Mouse (Mus musculus) cerebellum, adult 8-10 months (tissue): ENCODE results near the gene Atp1a2.

Experiments used
- DNase-seq: peaks from one replicate; pipeline ENCODE4 v3.0.0; 2022

Gene Atp1a2

GRCm38 (mm10) chr1:172297611-172298537 is at the start of gene Atp1a2:
TSS of gene Atp1a2 (minus strand) at chr1:172298064.
- no peak for DNase-seq

DNA sequence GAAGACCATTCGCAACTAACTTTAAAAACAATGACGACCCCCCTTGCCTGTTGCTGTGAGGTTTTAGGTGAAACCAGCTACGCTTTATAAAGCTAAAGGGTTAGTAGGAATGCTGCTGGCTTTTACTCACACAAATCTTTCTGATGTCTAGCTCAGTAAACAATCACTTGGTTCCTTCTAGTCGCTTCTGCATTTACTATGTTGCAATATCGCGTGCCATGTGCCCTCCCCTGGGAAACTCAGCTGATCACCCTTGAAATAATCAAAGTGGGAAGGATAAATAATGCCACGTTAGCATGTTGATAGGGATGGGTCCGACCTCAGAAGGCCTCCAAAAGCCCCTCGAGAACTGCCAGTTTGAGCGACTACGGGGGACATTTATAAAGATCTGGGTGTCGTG is 49.5 kb upstream of the Atp1a2 start:
- DNase-seq, result no peak

- DNase-seq, result no peak
Observed at GRCm38 (mm10) chr1:172346707-172347106, 48.8 kb upstream of the Atp1a2 start.

- no peak for DNase-seq
Observed at GRCm38 (mm10) chr1:172344820-172345219, 47.0 kb upstream of the Atp1a2 start.

DNA sequence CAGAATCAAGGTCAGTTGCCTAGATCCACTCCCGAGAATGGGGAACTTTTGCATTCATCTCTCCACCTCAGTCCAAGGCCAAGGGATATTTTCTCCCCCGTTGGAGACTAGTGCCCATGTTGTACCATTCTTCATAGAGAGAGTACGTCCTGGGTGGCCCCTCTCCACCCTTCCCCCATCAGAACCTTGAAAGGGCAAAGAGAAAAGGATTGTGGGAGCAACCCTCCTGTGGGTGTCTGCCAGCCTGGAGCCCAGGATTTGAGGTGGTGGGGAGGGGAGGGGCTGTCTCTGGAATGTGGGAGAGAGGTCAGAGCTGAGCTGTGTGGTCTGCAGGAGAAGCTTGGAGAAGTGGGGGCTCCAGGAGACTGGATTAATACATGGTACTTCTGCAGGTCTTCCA is 46.0 kb upstream of the Atp1a2 start:
- no peak for DNase-seq

GRCm38 (mm10) chr1:172342729-172343128 is 44.9 kb upstream of the Atp1a2 start:
- DNase-seq, result no peak

- DNase-seq, result no peak
Observed at GRCm38 (mm10) chr1:172341386-172341785, 43.5 kb upstream of the Atp1a2 start.

GRCm38 (mm10) chr1:172340729-172341321 is 43.0 kb upstream of the Atp1a2 start, which contains the start of gene Kcnj10:
TSS of gene Kcnj10 (plus strand) at chr1:172341210.
- peak; percentile 78 for DNase-seq

DNA sequence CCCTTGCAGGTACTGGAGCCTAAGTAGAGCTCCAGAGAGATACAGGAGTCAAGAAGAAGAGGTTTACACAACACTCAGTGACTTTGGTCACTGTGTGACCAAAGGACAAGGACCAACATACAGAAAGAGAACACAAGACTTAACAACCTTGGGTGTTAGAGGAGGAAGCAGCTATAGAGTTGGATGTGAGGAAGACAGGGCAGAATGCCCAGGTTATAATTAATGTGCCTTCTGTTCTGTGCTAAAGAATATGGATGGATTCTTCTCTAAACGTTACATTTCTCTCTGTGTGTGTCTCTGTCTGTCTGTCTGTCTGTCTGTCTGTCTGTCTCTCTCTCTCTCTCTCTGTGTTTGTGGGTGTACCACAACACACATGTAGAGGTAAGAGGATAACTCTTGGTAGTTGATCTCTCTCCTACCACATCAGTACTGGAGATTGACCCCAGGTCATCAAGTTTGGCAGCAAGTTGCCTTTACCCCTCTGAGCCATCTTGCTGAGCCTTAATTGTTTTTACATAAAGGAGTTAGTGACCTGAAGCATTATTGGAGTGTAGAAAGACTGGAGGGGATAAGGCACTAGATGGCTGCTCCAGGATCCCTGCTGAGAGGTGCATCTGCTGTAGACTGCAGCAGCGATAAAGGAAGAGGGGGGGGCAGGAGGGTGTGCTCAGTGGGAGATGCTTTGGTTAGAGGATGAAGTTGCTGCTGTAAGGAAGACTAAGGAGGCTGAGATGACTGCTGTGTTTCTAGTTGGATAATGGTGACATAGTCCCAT is 39.7 kb upstream of the Atp1a2 start:
- peak; percentile 70 for DNase-seq

- DNase-seq, result no peak
Observed at GRCm38 (mm10) chr1:172335804-172336203, 37.9 kb upstream of the Atp1a2 start.

DNA sequence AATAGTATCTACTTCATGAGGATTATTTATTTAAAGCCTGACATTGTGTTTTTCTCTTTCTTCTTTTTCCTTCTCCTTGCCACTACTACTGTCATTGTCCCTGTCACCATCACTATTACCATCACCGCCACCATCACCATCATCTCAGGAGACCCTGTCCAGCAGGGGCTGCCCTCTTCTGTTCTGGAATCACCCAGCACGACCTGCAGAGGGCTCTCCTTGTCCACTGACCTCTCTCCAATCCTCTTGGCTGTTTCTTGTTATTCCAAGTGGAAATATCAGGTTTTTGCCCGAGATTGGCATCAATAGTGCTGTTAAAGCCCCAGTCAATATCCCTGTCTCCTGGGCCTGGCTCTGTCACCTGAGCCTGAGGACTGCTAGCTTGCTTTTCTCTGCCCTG is 35.6 kb upstream of the Atp1a2 start:
- DNase-seq, result peak; percentile 19

DNA sequence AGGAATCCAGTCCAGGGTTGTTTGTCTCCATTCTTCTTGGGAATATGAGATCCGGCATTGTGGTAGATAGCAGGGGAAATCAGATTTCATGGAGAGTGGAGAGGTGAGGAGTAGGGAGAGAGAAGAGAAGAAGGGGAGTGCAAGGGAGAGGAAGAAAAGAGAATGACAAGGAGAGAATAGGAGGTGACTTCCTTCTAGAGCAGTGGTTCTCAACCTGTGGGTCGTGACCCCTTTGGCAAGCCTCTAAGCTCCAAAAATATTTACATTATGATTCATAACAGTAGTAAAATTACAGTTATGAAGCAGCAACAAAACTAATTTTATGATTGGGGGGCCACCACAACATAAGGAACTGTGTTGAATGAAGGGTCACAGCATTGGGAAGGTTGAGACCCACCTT is 35.1 kb upstream of the Atp1a2 start:
- no peak for DNase-seq

DNA sequence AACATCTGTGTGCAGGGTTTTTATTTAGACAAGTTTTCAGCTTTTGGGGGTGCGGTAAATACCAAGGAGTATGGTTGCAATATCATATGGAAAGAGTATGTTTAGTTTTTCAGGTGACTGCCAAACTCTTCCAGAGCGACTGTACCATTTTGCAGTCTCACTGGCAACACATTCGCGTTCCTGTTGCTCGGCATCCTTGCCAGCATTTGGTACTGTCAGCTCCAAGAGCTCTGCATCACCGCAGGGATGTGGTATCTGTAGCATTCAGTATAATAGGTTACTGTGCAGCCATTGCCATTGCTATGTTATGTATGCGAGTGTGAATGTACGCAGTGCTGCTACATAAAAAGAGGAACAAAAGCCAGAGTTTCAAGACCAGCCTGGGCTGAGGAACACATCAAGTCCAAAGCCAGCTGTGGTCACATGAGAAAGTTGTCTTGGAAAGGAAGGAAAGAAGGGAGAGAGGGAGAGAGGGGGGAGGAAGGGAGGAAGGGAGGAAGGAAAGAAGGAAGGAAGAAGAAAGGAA is 33.6 kb upstream of the Atp1a2 start:
- peak; percentile 23 for DNase-seq

GRCm38 (mm10) chr1:172329616-172330015 is 31.8 kb upstream of the Atp1a2 start:
- DNase-seq, result peak; percentile 55

DNA sequence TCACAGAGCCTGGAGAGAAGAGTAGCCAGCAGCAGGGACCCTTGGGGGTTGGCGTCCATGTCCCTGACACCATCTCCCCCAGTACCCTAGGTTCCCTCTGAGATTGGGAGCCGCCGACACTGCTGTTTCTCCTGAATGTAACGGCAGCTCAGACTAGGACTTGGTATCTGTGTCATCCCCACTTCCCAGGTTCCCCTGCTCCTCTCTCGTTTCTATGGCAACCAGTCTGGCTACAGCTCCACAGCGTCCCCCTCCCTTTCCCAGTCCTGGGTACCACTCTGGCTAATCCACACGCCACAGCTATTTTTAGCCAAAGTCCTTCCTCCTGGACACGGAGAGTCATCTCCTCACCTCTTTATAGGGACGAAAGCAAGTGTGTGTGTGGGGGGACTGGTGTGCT is 31.3 kb upstream of the Atp1a2 start, which contains the start of gene Kcnj9:
TSS of gene Kcnj9 (minus strand) at position 188 of the 400 bp plus-strand sequence.
- DNase-seq, result peak; percentile 85

GRCm38 (mm10) chr1:172328461-172328860 is 30.6 kb upstream of the Atp1a2 start:
- no peak for DNase-seq

DNA sequence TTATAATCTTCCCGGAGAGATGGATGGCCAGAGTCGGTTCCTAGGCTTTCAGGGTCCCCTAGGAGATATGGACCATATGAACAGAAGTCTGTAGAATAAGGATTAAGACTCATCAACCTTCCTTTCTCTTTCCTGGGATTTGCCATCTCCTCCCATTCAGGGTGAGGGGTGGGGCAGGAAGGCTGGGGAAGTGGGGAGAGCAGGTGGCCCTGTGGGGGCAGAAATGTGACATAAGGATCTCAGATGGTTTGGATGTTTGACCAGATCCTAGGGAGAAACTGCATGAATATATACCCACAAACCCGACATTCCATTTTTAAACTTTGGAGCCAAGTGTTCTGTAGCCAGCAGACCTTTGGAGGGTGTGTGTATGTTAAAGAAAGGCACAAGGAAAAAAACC is 30.2 kb upstream of the Atp1a2 start:
- DNase-seq, result no peak

DNA sequence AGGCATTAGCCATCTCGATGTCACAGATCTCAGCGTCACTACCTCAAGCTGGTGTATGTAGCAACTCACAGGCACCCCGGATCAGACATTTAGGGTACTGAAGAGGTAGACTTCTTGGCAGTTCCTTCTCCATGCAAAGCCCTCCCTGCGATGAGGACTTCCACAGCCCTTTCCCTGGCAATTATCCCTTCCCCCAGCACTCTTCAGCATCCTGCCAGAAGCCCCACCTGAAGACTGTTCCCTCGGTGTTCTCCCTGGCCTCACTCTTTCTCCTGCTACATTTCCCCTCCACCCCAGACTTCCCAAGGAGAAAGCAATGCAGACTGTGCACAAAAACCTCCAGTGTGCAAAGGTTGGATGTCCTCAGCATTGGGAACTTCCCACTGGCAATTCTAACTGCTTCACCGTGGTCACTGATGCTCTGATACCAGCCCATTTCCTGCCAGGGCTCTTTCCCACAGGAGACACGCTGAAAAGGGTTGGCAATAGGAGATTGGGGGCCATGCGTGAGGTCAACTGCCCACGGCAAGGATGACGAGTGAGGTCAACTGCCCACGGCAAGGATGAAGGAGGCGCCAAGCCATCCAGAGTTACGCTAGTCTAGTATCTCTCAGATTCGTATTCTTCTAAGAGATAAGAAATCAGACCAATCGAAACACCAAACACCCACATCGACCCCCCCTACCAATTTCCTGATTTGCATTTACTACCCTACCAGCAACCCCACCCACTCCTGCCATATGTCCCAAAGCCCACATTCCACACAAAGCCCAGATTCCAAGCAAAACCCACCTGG is 29.5 kb upstream of the Atp1a2 start:
- DNase-seq, result no peak

DNA sequence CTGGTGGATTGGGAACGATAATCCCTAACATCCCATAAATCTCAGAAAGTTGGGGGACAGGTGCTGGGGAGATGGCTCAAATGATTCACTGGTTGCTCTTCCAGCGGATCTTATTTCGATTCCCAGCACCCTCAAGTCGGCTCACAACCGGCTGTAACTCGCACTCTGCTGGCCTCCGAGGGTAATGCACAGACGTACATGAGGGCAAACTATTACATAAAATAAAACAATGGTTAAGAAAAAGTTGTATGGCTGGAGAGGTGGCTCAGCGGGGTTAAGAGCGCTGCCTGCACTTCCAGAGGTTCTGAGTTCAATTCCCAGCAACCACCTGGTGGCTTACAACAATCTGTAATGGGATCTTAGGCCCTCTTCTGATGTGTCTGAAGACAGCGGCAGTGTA is 28.8 kb upstream of the Atp1a2 start:
- no peak for DNase-seq

DNA sequence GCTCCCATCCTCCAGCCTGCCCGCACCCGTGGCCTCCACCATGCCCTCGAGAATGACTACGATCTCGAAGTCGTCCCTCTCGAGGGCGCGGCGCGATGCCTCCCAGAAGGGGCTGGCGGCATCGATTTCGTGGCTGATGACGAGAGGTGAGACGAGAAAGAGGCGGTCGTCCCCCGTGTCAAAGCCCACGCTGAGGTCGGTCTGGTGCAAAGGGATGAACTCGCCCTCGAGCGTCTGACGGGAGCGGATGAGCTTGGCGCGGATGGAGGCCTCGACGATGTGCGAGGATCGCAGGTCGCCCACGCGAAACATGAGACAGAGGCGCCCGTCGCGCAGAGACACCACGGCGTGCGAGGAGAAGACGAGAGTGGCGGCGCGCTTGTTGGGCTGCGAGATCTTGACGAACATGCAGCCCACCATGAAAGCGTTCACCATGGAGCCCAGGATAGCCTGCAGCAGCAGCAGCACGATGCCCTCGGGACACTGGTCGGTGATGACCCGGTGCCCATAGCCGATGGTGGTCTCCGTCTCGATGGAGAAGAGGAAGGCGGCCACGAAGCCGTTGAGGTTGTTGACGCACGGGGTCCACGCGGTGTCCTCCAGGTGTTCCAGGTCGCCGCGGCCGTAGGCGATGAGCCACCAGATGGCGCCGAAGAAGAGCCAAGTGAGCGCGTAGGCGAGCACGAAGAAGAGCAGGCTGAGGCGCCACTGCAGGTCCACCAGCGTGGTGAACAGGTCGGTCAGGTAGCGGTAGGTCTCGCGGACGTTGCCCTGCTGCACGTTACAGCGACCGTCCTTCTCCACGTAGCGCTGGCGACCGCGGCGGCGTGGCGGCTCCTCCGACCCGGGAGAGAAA is 28.0 kb upstream of the Atp1a2 start:
- DNase-seq, result peak; percentile 88

DNA sequence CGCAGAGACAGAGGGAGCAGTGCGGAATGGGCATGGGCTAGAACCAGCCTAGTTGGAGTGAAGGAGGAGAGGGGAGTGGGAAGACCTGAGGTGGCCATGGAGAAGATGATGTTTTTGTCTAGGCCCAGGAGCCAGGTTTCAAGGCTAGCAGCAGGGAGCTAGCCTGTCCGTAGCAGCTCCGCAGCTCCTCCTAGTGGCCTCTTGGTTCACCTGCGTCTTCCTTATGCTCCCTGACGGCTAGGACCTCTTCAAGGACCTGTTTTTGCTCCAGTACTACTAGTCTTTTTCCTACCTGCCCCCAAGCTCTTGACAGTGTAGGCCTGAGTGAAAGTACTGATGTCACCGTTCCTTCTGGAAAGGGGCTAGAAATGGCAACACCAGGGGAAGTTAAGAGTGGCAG is 26.9 kb upstream of the Atp1a2 start:
- peak; percentile 87 for DNase-seq
